Mouse (Mus musculus) heart, postnatal 0 days (tissue): ENCODE results near the gene Ggact. TPM values are rescaled to one million over a fixed set of nuclear protein-coding genes. Genes with fewer than 3 reads are reported as not detected.

Experiments
- ATAC-seq: fragments of 200-750 bp; cut with Nextera tagmentation; 2 replicates; pipeline ENCODE4 v1.8.0; 2017; ENCODE audit warnings: low read depth, moderate number of reproducible peaks, moderate library complexity; ENCODE audit not compliant: insufficient read depth
- DNase-seq: peaks from one replicate; pipeline ENCODE4 v3.0.0-alpha.2; 2016; ENCODE audit warnings: low spot score
- H3K27ac ChIP-seq: fragments of 300-500 bp; sonication (generic); 2 replicates; pipeline ENCODE4 v1.5.1; 2014; ENCODE audit warnings: low read depth, mild to moderate bottlenecking
- H3K27me3 ChIP-seq: fragments of 300-500 bp; sonication (generic); 2 replicates; pipeline ENCODE4 v1.6.1; 2014; ENCODE audit warnings: low read length, mixed read lengths; ENCODE audit not compliant: control insufficient read depth, insufficient read depth
- H3K36me3 ChIP-seq: fragments of 300-500 bp; sonication (generic); replicated peaks from 2 replicates; pipeline ENCODE4 v1.6.1; 2014; ENCODE audit warnings: low read length, mixed read lengths; ENCODE audit not compliant: control insufficient read depth, insufficient read depth
- H3K4me1 ChIP-seq: fragments of 300-500 bp; sonication (generic); 2 replicates; pipeline ENCODE4 v1.6.1; 2014; ENCODE audit warnings: antibody characterized with exemption; ENCODE audit not compliant: control insufficient read depth, insufficient read depth
- H3K4me2 ChIP-seq: fragments of 300-500 bp; sonication (generic); 2 replicates; pipeline ENCODE4 v1.6.1; 2014; ENCODE audit warnings: low read depth, mild to moderate bottlenecking, low read length, moderate library complexity
- H3K4me3 ChIP-seq: fragments of 300-500 bp; sonication (generic); 2 replicates; pipeline ENCODE4 v1.5.1; 2014; ENCODE audit warnings: low read depth, low read length
- H3K9ac ChIP-seq: fragments of 300-500 bp; sonication (generic); replicated peaks from 2 replicates; pipeline ENCODE4 v1.6.1; 2014; ENCODE audit warnings: low read depth, low read length, mixed read lengths
- H3K9me3 ChIP-seq: fragments of 300-500 bp; sonication (generic); replicated peaks from 2 replicates; pipeline ENCODE4 v1.6.1; 2016; ENCODE audit warnings: low read length; ENCODE audit not compliant: control insufficient read depth
- CTCF ChIP-seq: IDR thresholded peaks from 2 replicates; pipeline ENCODE4 v1.5.1; 2016; ENCODE audit warnings: antibody characterized with exemption, control low read depth, low read depth
- EP300 ChIP-seq: IDR thresholded peaks from 2 replicates; pipeline ENCODE4 v1.6.1; 2016; ENCODE audit warnings: antibody characterized with exemption, low read depth
- WGBS: fragments of 180-500 bp; shearing (Covaris S2); extraction: QIAGEN DNeasy Blood & Tissue Kit; methylation state at CpG from one replicate; pipeline ENCODE4 v1.1.7; 2014; 5-methylcytosine and 5-hydroxymethylcytosine counted together
- polyA plus RNA-seq: library from polyadenylated mRNA; unstranded; fragments of >200 nt; fragmentation: Nextera tagmentation; extraction: Ambion mirVana; gene quantifications from 2 replicates; pipeline ENCODE4 v1.2.1, GENCODE M21; 2015
- total RNA-seq: library from RNA; depleted of rRNA; stranded (reverse); fragments of >200 nt; gene quantifications from 2 replicates; pipeline ENCODE4 v1.2.3, GENCODE M21; 2014; ENCODE audit warnings: low replicate concordance

Ggact gene
- total and polyA plus RNA-seq, 2 experiments from 2014 or later, result 26.7 to 52.6 TPM

DNA sequence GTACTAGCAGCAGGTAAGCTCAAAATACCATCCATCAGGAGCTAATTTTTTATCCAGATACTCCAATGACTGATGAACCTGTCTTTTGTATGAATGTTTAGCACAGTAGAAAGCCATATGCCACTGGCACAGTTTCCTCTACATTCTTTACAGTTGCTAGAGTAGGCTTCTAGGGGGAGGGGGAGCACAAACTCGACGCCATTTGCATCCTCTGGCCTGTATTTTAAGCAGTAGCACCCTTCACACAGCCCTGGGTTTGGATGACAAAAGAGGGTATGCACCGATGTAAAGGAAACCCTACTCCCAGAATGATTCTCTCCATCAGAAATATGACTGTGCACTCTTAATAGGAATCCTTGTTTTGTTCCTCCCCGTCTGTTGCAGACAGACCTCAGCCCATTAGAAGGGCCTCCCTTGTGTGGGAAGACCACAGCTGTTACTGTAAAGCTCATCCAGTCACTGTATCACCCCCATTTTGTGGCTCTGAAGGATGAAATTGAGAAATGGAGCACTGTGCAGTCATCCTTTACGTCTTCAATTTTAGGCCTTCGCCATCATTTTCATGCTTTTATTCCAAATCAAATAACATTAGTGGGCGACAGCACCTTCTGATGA is 30.7 kb downstream of the Ggact start:
- H3K27ac ChIP-seq, result no peak overlapping the region
- H3K4me3 ChIP-seq, result no peak overlapping the region
- no peaks in the 10 kb centered on the region for H3K9me3 ChIP-seq
- H3K9ac ChIP-seq, result no peak overlapping the region
- 81% methylated on average over 7 of the region's 7 CpGs for WGBS
- TF ChIP-seq CTCF (no peak), EP300 (no peak)
- no peaks in the 10 kb centered on the region for H3K27me3 ChIP-seq
- no peak for ATAC-seq
- no peak overlapping the region for H3K4me2 ChIP-seq
- no peak for DNase-seq
- 0 out of 2 replicates have a peak, but pooled peaks cover 3% of the 10 kb centered on the region for H3K4me1 ChIP-seq
- no peaks in the 10 kb centered on the region for H3K36me3 ChIP-seq

DNA sequence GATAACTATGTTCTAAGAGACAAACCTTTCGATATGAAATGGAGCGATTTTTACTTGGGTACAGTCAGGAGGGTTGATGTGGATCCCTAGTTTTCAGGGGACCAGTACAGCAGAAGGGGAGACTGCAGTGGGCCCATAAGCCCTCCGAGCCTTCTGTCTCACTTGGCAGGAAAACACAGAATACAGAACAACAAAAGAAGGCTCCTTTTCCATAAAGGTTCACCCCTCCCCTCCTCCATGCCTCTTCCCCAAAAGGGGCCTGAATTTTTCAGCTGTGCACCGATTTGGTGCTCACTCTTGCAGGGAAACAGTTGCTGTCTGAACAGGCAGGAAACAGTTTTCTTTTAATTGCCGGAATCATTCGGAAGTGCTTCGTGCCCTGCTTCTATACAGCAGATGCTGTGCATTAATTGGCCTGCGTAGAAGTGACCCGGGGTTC is 31.3 kb downstream of the Ggact start:
- TF ChIP-seq CTCF (no peak), EP300 (no peak)
- 78% methylated on average over 9 of the region's 9 CpGs for WGBS
- H3K4me1 ChIP-seq, result no peaks in the 10 kb centered on the region
- no peak for DNase-seq
- H3K9ac ChIP-seq, result no peak overlapping the region
- ATAC-seq, result no peak
- H3K27me3 ChIP-seq, result no peaks in the 10 kb centered on the region
- no peaks in the 10 kb centered on the region for H3K36me3 ChIP-seq
- H3K9me3 ChIP-seq, result no peaks in the 10 kb centered on the region
- H3K27ac ChIP-seq, result no peak overlapping the region
- H3K4me2 ChIP-seq, result no peak overlapping the region
- no peak overlapping the region for H3K4me3 ChIP-seq

DNA sequence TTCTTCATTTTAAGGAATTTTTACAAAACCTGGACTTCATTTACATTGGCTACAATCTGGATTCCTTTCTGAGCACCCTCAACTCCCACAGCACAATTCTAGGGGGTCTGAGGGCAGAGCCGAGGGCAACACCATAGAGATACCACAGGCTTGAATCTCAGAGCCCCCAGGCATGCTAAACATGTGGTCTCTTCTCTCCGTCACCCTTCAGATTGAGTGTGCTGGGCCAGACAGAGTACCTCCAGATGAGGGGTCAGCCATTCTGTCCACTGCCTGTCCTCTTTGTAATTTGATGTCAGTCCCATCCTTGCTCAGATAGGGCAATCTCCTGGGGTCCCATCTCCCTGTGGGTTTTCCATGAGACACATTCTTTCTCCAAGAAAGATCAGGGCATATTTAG is 31.9 kb downstream of the Ggact start:
- 64% methylated on average over 2 of the region's 2 CpGs for WGBS
- H3K4me3 ChIP-seq, result no peak overlapping the region
- H3K27ac ChIP-seq, result no peak overlapping the region
- H3K4me2 ChIP-seq, result no peak overlapping the region
- H3K9ac ChIP-seq, result no peak overlapping the region
- DNase-seq (no peak), ATAC-seq (no peak)
- no peaks in the 10 kb centered on the region for H3K9me3 ChIP-seq
- H3K36me3 ChIP-seq, result no peaks in the 10 kb centered on the region
- TF ChIP-seq EP300 (no peak), CTCF (no peak)
- H3K4me1 ChIP-seq, result no peaks in the 10 kb centered on the region
- no peaks in the 10 kb centered on the region for H3K27me3 ChIP-seq

DNA sequence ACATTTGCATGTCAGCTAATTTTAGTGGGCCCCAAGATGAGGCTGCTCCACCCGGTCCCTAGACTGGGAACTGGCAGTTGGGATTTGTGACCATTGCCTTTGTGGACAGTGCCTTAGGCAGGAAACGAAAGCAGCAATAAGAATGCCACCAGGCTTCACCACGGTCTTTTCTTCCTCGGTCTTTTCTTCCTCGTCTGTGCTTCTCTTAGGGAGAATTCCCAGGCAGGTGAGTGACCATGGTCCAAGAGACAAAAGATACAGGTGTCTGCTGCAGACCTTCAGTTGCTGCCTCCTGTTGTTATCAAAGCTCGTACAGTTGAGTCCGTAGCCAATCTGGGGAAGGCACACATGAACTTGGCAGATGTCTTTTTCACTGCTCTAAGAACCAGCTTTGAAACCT is 33.3 kb downstream of the Ggact start:
- WGBS, result 76% methylated on average over 7 of the region's 7 CpGs
- no peak for DNase-seq
- TF ChIP-seq EP300 (no peak), CTCF (no peak)
- H3K27me3 ChIP-seq, result no peaks in the 10 kb centered on the region
- H3K36me3 ChIP-seq, result no peaks in the 10 kb centered on the region
- no peak overlapping the region for H3K9ac ChIP-seq
- H3K9me3 ChIP-seq, result no peaks in the 10 kb centered on the region
- ATAC-seq, result no peak
- no peaks in the 10 kb centered on the region for H3K4me1 ChIP-seq
- no peak overlapping the region for H3K27ac ChIP-seq
- no peak overlapping the region for H3K4me3 ChIP-seq
- no peak overlapping the region for H3K4me2 ChIP-seq

DNA sequence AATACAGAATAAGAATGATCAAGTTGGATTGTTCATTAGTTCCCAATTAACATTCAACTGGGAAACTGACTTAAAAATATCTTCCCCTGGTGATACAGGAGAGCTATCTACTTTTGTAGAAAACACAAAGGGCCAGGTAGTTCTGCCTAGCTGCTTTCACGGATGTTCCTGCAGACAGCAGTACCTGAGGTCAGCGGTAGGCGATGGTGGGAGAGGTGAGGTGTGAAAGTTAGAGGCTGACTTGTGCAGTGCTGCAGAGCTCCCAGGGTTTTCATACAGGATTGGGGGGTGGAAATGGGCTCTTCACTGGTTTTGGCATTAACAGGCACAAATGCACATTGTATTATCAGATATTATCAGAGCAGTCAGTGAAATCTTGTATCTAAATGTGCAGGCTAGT is 35.8 kb downstream of the Ggact start:
- no peak overlapping the region for H3K27ac ChIP-seq
- TF ChIP-seq CTCF (no peak), EP300 (no peak)
- ATAC-seq, result no peak

DNA sequence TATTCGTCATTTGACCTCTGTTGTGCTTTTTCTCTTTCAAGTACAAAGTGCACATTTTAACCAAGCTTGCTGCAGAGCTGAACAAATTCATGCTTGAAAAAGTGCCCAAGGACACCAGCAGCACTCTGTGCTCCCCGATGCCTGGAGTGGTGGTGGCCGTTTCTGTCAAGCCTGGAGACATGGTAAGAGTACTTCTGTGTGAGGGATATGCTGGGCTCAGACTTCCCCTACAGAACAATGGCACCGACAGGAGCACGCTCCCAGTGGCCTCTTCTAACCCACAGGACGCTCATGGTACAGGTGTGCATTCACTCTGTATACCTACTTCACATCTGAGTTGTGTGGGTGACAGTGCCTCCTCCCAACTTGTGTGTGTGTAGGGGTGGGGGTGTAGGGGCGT is 36.8 kb downstream of the Ggact start:
- Histone ChIP-seq H3K4me2 (no peak overlapping the region), H3K4me1 (no peaks in the 10 kb centered on the region), H3K36me3 (no peaks in the 10 kb centered on the region), H3K4me3 (no peak overlapping the region), H3K9me3 (no peaks in the 10 kb centered on the region), H3K27ac (no peak overlapping the region), H3K9ac (no peak overlapping the region), H3K27me3 (no peaks in the 10 kb centered on the region)
- 66% methylated on average over 7 of the region's 7 CpGs for WGBS
- TF ChIP-seq CTCF (no peak), EP300 (no peak)
- ATAC-seq, result no peak
- no peak for DNase-seq

More for the DNA sequence above, 35.8 kb downstream of the Ggact start:
- Histone ChIP-seq H3K9ac (no peak overlapping the region), H3K27me3 (no peaks in the 10 kb centered on the region), H3K4me2 (no peak overlapping the region), H3K4me1 (no peaks in the 10 kb centered on the region), H3K36me3 (no peaks in the 10 kb centered on the region), H3K9me3 (no peaks in the 10 kb centered on the region), H3K4me3 (no peak overlapping the region)
- no peak for DNase-seq
- WGBS, result 86% methylated on average over 3 of the region's 3 CpGs
